In genomic region chr15:94379425-94379824, GRCm38 (mm10) we compare ENCODE assay signal across 11 mouse cellular contexts.
DNase-seq lines count a peak whose midpoint lies in the region; ATAC-seq and TF ChIP-seq lines count a peak whose summit lies in the region.
"Had no signal": no experiment of that assay in that cellular context is flagged by ENCODE, and none has a peak within 500 bp of the region (broad histone marks: within the 10 kb centered on the region; RNA-seq: fewer than 3 reads in every experiment).

No protein-coding gene starts in this region.

- H3K27ac ChIP-seq in kidney, embryonic 15.5 days, result no peak overlapping the region
- no peak overlapping the region for H3K27ac ChIP-seq in MEL (ENCODE audit: control insufficient read depth, low read depth, low read length)
- H3K27ac ChIP-seq: embryonic facial prominence, embryonic 15.5 days; liver, embryonic 15.5 days had no signal

- peak; percentile 11 to 65 for DNase-seq in adrenal gland, adult (ENCODE audit: inconsistent age in 2 of 2, low spot score in 1 of 2)
- DNase-seq in adrenal gland, postnatal 4 days (ENCODE audit: low spot score in 2 of 2), result no peak
- peak; percentile 14 for DNase-seq in kidney, postnatal 10 days
- peak; percentile 46 for DNase-seq in MEL (ENCODE audit: low read depth, low spot score)
- DNase-seq in lung, postnatal 14 days, result peak; percentile 2
- DNase-seq in embryo, embryonic 11 days, result no peak
- no peak for DNase-seq in layer of hippocampus, postnatal 10 days (ENCODE audit: low spot score in 2 of 2)

- H3K36me3 ChIP-seq in kidney, embryonic 15.5 days, result no peaks in the 10 kb centered on the region
- H3K36me3 ChIP-seq in MEL (ENCODE audit: control insufficient read depth in 1 of 2, insufficient read depth in 2 of 2, low read length in 2 of 2), result no peaks in the 10 kb centered on the region
- H3K36me3 ChIP-seq: embryonic facial prominence, embryonic 15.5 days; liver, embryonic 15.5 days had no signal

- no peak for TF ChIP-seq EP300 in MEL (IDR thresholded peaks at IDR 0.05; ENCODE audit: low read depth in 1 of 2, low read length in 2 of 2)

- no peaks in the 10 kb centered on the region for H3K27me3 ChIP-seq in kidney, embryonic 15.5 days
- no peaks in the 10 kb centered on the region for H3K27me3 ChIP-seq in MEL (ENCODE audit: control insufficient read depth in 1 of 2, insufficient read depth in 2 of 2, low read length in 2 of 2)
- H3K27me3 ChIP-seq: embryonic facial prominence, embryonic 15.5 days; liver, embryonic 15.5 days had no signal

- 97% methylated on average over 5 of the region's 9 CpGs for WGBS in kidney, embryonic 15.5 days

- H3K79me2 ChIP-seq in MEL (ENCODE audit: control insufficient read depth, insufficient read depth, low read length, poor library complexity), result no peaks in the 10 kb centered on the region

- ATAC-seq in kidney, embryonic 15.5 days (replicated peaks; ENCODE audit: low FRiP score), result no peak

- H3K9ac ChIP-seq in kidney, embryonic 15.5 days, result no peak overlapping the region
- no peak overlapping the region for H3K9ac ChIP-seq in MEL (ENCODE audit: control insufficient read depth, low read depth, low read length, poor library complexity, severe bottlenecking)
- H3K9ac ChIP-seq: embryonic facial prominence, embryonic 15.5 days; liver, embryonic 15.5 days had no signal

- TF ChIP-seq POLR2A in MEL (IDR thresholded peaks at IDR 0.05; ENCODE audit: control insufficient read depth in 1 of 2, insufficient read depth in 1 of 2, low read depth in 1 of 2, low read length in 2 of 2, poor library complexity in 1 of 2), result no peak

- H3K9me3 ChIP-seq in kidney, embryonic 15.5 days (replicated peaks), result no peaks in the 10 kb centered on the region
- no peaks in the 10 kb centered on the region for H3K9me3 ChIP-seq in MEL (replicated peaks; ENCODE audit: insufficient read depth, low read length)
- H3K9me3 ChIP-seq: embryonic facial prominence, embryonic 15.5 days; liver, embryonic 15.5 days had no signal

- H3K4me1 ChIP-seq in kidney, embryonic 15.5 days, result no peaks in the 10 kb centered on the region
- H3K4me1 ChIP-seq in MEL (ENCODE audit: control insufficient read depth in 1 of 2, insufficient read depth in 2 of 2, low read length in 2 of 2), result no peaks in the 10 kb centered on the region
- H3K4me1 ChIP-seq: embryonic facial prominence, embryonic 15.5 days; liver, embryonic 15.5 days had no signal

- TF ChIP-seq CTCF in MEL (IDR thresholded peaks at IDR 0.05 in 2 of 3, conservative IDR thresholded peaks at IDR 0.05 in 1 of 3; ENCODE audit: control insufficient read depth in 1 of 3, insufficient read depth in 1 of 3, low read depth in 2 of 3, low read length in 3 of 3, poor library complexity in 1 of 3, severe bottlenecking in 1 of 3), result peak; percentile 56 to 80 (median 63)

- H3K4me3 ChIP-seq in kidney, embryonic 15.5 days (replicated peaks), result no peak overlapping the region
- no peak overlapping the region for H3K4me3 ChIP-seq in MEL (ENCODE audit: control insufficient read depth in 1 of 2, insufficient read depth in 1 of 2, low read depth in 2 of 2, low read length in 2 of 2)
- H3K4me3 ChIP-seq: embryonic facial prominence, embryonic 15.5 days; liver, embryonic 15.5 days; myocyte had no signal

- peak; percentile 34 for TF ChIP-seq RAD21 in MEL (IDR thresholded peaks at IDR 0.05; ENCODE audit: low read depth, low read length)

- no peak overlapping the region for H3K4me2 ChIP-seq in kidney, embryonic 15.5 days
- H3K4me2 ChIP-seq: embryonic facial prominence, embryonic 15.5 days; liver, embryonic 15.5 days had no signal

TF ChIP-seq in MEL, 35 proteins besides CTCF, POLR2A, EP300 and RAD21:
- TF ChIP-seq CHD1 (IDR thresholded peaks at IDR 0.05; ENCODE audit: low read depth, low read length), result no peak
- peak; percentile 60 for TF ChIP-seq SMC3 (IDR thresholded peaks at IDR 0.05; ENCODE audit: low read depth, low read length)

Comparison
In these comparisons a context has a peak if more than half of its experiments do, and no peak if none do; other contexts are left out.
1. DNase-seq: peak in adrenal gland, adult (2 of 2), kidney, postnatal 10 days (single experiment), MEL (single experiment) and lung, postnatal 14 days (single experiment); none in adrenal gland, postnatal 4 days (0 of 2), embryo, embryonic 11 days (single experiment) and layer of hippocampus, postnatal 10 days (0 of 2).